Mouse (Mus musculus): Measurements from ENCODE around the gene Fam20b. TPM values are rescaled to one million over a fixed set of nuclear protein-coding genes. Genes with fewer than 3 reads are reported as not detected.

Fam20b gene
- 23.9 and 32.1 TPM in 2 replicates for polyA plus RNA-seq (2015; fragmentation: Nextera tagmentation; extraction: Ambion mirVana)

GRCm38 (mm10) chr1:156718950-156719805 lies at the start of gene Fam20b:
Gene Fam20b, minus strand, starts transcription at chr1:156719086.
- Histone ChIP-seq H3K27me3 (replicated peaks; ENCODE audit: control insufficient read depth, insufficient read depth, low read length) (no peaks in the 10 kb centered on the region; the same call in 1 of the 2 replicates), H3K4me3 (ENCODE audit: low read length) (peak within 1 kb of the TSS; percentile 96), H3K9me3 (ENCODE audit: control insufficient read depth, low read length) (no peaks in the 10 kb centered on the region), H3K4me1 (ENCODE audit: control insufficient read depth, insufficient read depth, low read depth, low read length) (peaks cover 8% of the 10 kb centered on the region), H3K9ac (ENCODE audit: low read depth, low read length) (peak within 1 kb of the TSS; percentile 92), H3K36me3 (ENCODE audit: control insufficient read depth, insufficient read depth, low read length) (no peaks in the 10 kb centered on the region), H3K4me2 (ENCODE audit: low read length) (peak within 1 kb of the TSS; percentile 72), H3K27ac (ENCODE audit: low read depth, low read length) (peak within 1 kb of the TSS; percentile 96)
- under 1% methylated on average over 30 of the region's 47 CpGs for WGBS
- ATAC-seq = peak; percentile 97

- Histone ChIP-seq H3K9ac (ENCODE audit: low read depth, low read length) (no peak overlapping the region), H3K4me1 (ENCODE audit: control insufficient read depth, insufficient read depth, low read depth, low read length) (no peaks in the 10 kb centered on the region), H3K36me3 (ENCODE audit: control insufficient read depth, insufficient read depth, low read length) (no peaks in the 10 kb centered on the region), H3K27me3 (replicated peaks; ENCODE audit: control insufficient read depth, insufficient read depth, low read length) (no peaks in the 10 kb centered on the region), H3K4me2 (ENCODE audit: low read length) (no peak overlapping the region), H3K9me3 (ENCODE audit: control insufficient read depth, low read length) (no peaks in the 10 kb centered on the region; the same call in 1 of the 2 replicates), H3K4me3 (ENCODE audit: low read length) (no peak overlapping the region), H3K27ac (ENCODE audit: low read depth, low read length) (no peak overlapping the region)
- 92% methylated on average over 3 of the region's 3 CpGs for WGBS
- no peak for ATAC-seq
Measured at GRCm38 (mm10) chr1:156765311-156765710, 46.4 kb upstream of the Fam20b start.

- H3K27ac ChIP-seq (ENCODE audit: low read depth, low read length) = no peak overlapping the region
- no peak for ATAC-seq
- H3K36me3 ChIP-seq (ENCODE audit: control insufficient read depth, insufficient read depth, low read length) = no peaks in the 10 kb centered on the region
- H3K4me2 ChIP-seq (ENCODE audit: low read length) = no peak overlapping the region
- no peak overlapping the region for H3K4me3 ChIP-seq (ENCODE audit: low read length)
- H3K9me3 ChIP-seq (ENCODE audit: control insufficient read depth, low read length) = no peaks in the 10 kb centered on the region; the same call in 1 of the 2 replicates
- 77% methylated on average over 6 of the region's 6 CpGs for WGBS
- H3K27me3 ChIP-seq (replicated peaks; ENCODE audit: control insufficient read depth, insufficient read depth, low read length) = no peaks in the 10 kb centered on the region
- no peaks in the 10 kb centered on the region for H3K4me1 ChIP-seq (ENCODE audit: control insufficient read depth, insufficient read depth, low read depth, low read length)
- H3K9ac ChIP-seq (ENCODE audit: low read depth, low read length) = no peak overlapping the region
Measured at GRCm38 (mm10) chr1:156764584-156764983, 45.7 kb upstream of the Fam20b start.

DNA sequence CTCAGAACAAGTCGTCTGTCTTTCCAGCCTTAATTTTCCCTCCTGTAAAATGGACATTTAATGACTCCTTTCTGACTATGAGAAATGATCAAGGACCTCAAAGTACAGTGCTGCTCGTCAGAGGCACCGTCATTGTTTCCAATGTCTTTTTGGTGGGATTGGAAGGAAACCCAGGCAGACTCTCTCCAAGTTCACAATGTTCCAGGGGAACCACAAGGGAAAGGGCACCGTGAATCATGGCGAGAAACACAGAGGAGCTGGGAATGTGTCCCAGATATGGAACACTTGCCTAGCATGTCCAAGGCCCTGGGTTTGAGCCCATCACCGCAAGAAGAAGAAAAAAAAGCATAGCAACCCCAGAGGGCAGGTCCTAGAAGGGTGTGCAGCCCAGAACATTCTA lies 44.4 kb upstream of the Fam20b start:
- Histone ChIP-seq H3K9me3 (ENCODE audit: control insufficient read depth, low read length) (no peaks in the 10 kb centered on the region; the same call in 1 of the 2 replicates), H3K36me3 (ENCODE audit: control insufficient read depth, insufficient read depth, low read length) (no peaks in the 10 kb centered on the region), H3K4me3 (ENCODE audit: low read length) (no peak overlapping the region), H3K27ac (ENCODE audit: low read depth, low read length) (no peak overlapping the region), H3K4me2 (ENCODE audit: low read length) (no peak overlapping the region), H3K9ac (ENCODE audit: low read depth, low read length) (no peak overlapping the region), H3K27me3 (replicated peaks; ENCODE audit: control insufficient read depth, insufficient read depth, low read length) (no peaks in the 10 kb centered on the region), H3K4me1 (ENCODE audit: control insufficient read depth, insufficient read depth, low read depth, low read length) (no peaks in the 10 kb centered on the region)
- no peak for ATAC-seq
- 91% methylated on average over 6 of the region's 6 CpGs for WGBS

DNA sequence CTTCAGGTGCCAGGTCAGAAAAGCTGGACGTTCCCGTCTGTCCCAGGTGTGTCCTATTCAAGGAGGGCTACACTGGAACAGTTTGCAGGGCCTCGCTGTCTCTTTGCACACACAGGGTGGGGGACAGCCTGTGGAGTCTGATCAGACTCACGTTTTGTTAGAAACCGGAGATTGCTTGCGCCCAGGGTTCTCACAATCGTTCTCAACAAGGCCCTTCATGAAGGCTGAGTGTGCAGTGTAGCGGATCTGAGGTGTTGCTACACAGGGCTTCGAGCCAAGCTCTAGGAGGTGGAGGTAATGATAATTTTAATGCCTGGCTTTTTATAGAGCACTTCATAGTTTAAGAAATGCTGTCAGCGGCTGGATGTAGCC lies 42.5 kb upstream of the Fam20b start:
- ATAC-seq = 0 out of 2 replicates have a peak, but pooled peaks have one; percentile 10
- no peaks in the 10 kb centered on the region for H3K27me3 ChIP-seq (replicated peaks; ENCODE audit: control insufficient read depth, insufficient read depth, low read length)
- 59% methylated on average over 10 of the region's 10 CpGs for WGBS

DNA sequence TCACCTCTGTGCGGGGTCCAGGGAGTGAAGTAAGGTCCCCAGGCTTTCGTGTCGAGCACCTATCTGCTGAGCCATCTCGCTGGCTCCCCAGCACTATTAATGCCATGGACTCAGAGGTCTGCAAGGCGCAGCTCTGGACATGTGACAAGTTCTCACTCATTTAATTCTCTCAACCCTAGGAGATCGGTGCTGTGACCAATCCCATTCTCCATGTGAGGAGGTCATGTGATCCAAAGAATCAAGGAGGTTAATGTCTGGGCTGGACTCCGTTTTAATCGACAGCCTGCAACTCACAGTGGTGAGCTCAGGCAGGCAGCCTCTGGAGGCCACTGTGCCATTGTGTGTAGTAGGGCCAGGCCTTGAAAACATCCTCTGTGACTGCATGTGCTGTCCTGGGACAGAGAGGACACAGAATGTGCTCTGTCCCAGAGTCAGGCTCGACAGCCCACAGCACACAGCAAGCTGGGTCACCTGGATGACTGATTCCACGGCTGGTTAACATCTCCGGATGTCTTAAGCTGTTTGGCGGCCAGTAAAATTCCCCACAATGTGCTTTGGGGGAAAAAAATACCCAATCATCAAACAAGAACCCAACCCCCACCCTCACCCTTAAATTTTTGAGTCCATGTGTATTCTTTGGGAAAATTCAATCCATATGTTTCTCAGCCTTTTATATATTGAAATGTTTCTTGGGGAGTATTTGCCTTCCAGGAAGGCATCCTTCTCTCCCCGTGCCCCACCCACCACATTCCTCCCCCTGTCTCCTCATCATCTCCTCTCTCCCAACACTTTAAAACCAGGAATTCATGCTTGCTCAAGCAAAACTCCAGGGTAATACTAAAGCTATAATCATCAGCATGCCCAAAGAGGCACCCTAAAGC lies 41.9 kb upstream of the Fam20b start:
- Histone ChIP-seq H3K27ac (ENCODE audit: low read depth, low read length) (no peak overlapping the region), H3K27me3 (replicated peaks; ENCODE audit: control insufficient read depth, insufficient read depth, low read length) (no peaks in the 10 kb centered on the region), H3K9ac (ENCODE audit: low read depth, low read length) (no peak overlapping the region), H3K4me3 (ENCODE audit: low read length) (no peak overlapping the region), H3K36me3 (ENCODE audit: control insufficient read depth, insufficient read depth, low read length) (no peaks in the 10 kb centered on the region), H3K9me3 (ENCODE audit: control insufficient read depth, low read length) (no peaks in the 10 kb centered on the region; the same call in 1 of the 2 replicates), H3K4me2 (ENCODE audit: low read length) (no peak overlapping the region), H3K4me1 (ENCODE audit: control insufficient read depth, insufficient read depth, low read depth, low read length) (no peaks in the 10 kb centered on the region)
- 61% methylated on average over 13 of the region's 13 CpGs for WGBS
- ATAC-seq = no peak

More for the DNA sequence above, 42.5 kb upstream of the Fam20b start:
- H3K27ac ChIP-seq (ENCODE audit: low read depth, low read length) = no peak overlapping the region
- H3K36me3 ChIP-seq (ENCODE audit: control insufficient read depth, insufficient read depth, low read length) = no peaks in the 10 kb centered on the region
- H3K4me1 ChIP-seq (ENCODE audit: control insufficient read depth, insufficient read depth, low read depth, low read length) = no peaks in the 10 kb centered on the region
- H3K4me2 ChIP-seq (ENCODE audit: low read length) = no peak overlapping the region
- no peaks in the 10 kb centered on the region; the same call in 1 of the 2 replicates for H3K9me3 ChIP-seq (ENCODE audit: control insufficient read depth, low read length)
- no peak overlapping the region for H3K4me3 ChIP-seq (ENCODE audit: low read length)
- no peak overlapping the region for H3K9ac ChIP-seq (ENCODE audit: low read depth, low read length)

DNA sequence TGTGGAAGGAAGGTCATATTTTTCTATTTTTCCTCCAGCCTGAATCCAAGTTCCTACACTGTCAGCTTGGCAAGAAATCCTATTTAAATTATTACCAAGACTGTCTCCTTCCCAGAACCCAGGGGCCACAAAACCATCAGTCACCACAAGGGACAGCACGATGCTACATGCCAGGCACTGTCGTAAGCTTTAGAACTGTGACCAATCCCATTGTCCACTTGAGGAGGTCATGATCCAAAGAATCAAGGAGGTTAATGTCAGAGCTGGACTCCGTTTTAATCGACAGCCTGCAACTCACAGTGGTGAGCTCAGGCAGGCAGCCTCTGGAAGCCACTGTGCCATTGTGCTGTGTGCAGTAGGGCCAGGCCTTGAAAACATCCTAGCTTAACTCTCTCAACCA lies 39.4 kb upstream of the Fam20b start:
- Histone ChIP-seq H3K27me3 (replicated peaks; ENCODE audit: control insufficient read depth, insufficient read depth, low read length) (no peaks in the 10 kb centered on the region), H3K4me1 (ENCODE audit: control insufficient read depth, insufficient read depth, low read depth, low read length) (peaks cover 9% of the 10 kb centered on the region), H3K4me3 (ENCODE audit: low read length) (no peak overlapping the region), H3K4me2 (ENCODE audit: low read length) (no peak overlapping the region), H3K27ac (ENCODE audit: low read depth, low read length) (no peak overlapping the region), H3K36me3 (ENCODE audit: control insufficient read depth, insufficient read depth, low read length) (no peaks in the 10 kb centered on the region), H3K9ac (ENCODE audit: low read depth, low read length) (no peak overlapping the region), H3K9me3 (ENCODE audit: control insufficient read depth, low read length) (no peaks in the 10 kb centered on the region)
- 22% methylated on average over 4 of the region's 4 CpGs for WGBS
- ATAC-seq = no peak

DNA sequence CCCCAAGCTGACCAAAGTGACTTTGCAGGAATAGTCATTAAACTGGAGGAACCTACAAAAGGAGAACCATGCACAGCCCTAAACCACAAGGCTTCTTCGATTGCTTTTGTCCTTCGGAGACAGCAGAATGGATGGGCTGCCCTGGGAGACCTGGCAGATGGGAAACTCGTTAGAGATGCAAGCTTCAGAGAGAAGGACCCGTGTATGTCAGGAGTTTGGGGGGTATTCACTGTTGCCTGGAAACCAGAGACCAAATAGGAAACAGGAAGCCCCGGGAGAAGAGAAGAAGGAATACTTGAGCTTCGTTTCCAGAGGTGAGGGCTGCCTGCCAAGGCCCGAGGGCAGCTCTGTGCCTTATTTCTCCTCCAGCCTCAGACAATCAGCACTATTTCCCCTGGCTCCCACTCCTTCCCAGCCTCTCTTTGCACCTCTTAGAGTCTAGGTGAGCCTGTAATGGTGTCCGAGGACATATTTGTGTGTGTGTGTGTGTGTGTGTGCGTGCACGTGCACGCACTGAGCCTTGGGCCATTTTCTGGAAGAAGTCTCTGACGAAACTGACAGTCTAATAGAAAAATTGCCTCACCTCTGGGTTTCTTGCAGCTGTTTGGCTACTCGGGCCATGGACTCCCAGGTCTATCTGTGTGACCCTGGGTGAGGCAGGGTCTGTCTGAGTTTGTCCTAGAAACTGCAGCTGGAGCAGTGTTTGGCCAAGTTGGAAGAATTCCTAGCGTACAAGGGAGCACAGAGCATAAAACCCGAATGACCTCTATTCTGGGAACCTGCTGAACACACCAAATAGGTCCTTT lies 35.9 kb upstream of the Fam20b start:
- Histone ChIP-seq H3K27ac (ENCODE audit: low read depth, low read length) (peak overlapping the region; percentile 65), H3K4me2 (ENCODE audit: low read length) (peak overlapping the region; percentile 24; the same call in 1 of the 2 replicates), H3K4me3 (ENCODE audit: low read length) (no peak overlapping the region), H3K36me3 (ENCODE audit: control insufficient read depth, insufficient read depth, low read length) (no peaks in the 10 kb centered on the region), H3K9me3 (ENCODE audit: control insufficient read depth, low read length) (no peaks in the 10 kb centered on the region), H3K4me1 (ENCODE audit: control insufficient read depth, insufficient read depth, low read depth, low read length) (peaks cover 20% of the 10 kb centered on the region), H3K9ac (ENCODE audit: low read depth, low read length) (no peak overlapping the region), H3K27me3 (replicated peaks; ENCODE audit: control insufficient read depth, insufficient read depth, low read length) (no peaks in the 10 kb centered on the region)
- WGBS = 26% methylated on average over 15 of the region's 15 CpGs
- ATAC-seq = peak; percentile 86
